Mouse (Mus musculus) heart, embryonic 16.5 days (tissue): Measurements from ENCODE around the gene H2-Ab1. TPM values are rescaled to one million over a fixed set of nuclear protein-coding genes. Genes with fewer than 3 reads are reported as not detected.
"Not testable (repeated sequence)": the region's sequence is repeated elsewhere in the genome, so short reads cannot be mapped to it uniquely, and the experiment has no call there.

ENCODE experiments used
- ATAC-seq: fragments of 200-750 bp; cut with Nextera tagmentation; replicated peaks from 2 replicates; pipeline ENCODE4 v1.8.0; 2017; ENCODE audit warnings: moderate number of reproducible peaks; ENCODE audit not compliant: insufficient read depth, low FRiP score; ENCODE audit errors: extremely low read depth
- H3K27ac ChIP-seq: fragments of 300-500 bp; sonication (generic); 2 replicates; pipeline ENCODE4 v1.5.1; 2014; ENCODE audit warnings: mild to moderate bottlenecking, low read length, control low read depth, moderate library complexity
- H3K27me3 ChIP-seq: fragments of 300-500 bp; sonication (generic); 2 replicates; pipeline ENCODE4 v1.6.1; 2014; ENCODE audit warnings: low read length, mixed read lengths; ENCODE audit not compliant: control insufficient read depth, insufficient read depth
- H3K36me3 ChIP-seq: fragments of 300-500 bp; sonication (generic); 2 replicates; pipeline ENCODE4 v1.6.1; 2014; ENCODE audit not compliant: control insufficient read depth, insufficient read depth
- H3K4me1 ChIP-seq: fragments of 300-500 bp; sonication (generic); 2 replicates; pipeline ENCODE4 v1.6.1; 2014; ENCODE audit warnings: low read length, mixed read lengths; ENCODE audit not compliant: control insufficient read depth, insufficient read depth
- H3K4me2 ChIP-seq: fragments of 300-500 bp; sonication (generic); 2 replicates; pipeline ENCODE4 v1.6.1; 2014; ENCODE audit warnings: low read depth, mild to moderate bottlenecking, control low read depth, low read length
- H3K4me3 ChIP-seq: fragments of 300-500 bp; sonication (generic); 2 replicates; pipeline ENCODE4 v1.5.1; 2014; ENCODE audit warnings: mild to moderate bottlenecking, control low read depth, low read length
- H3K9ac ChIP-seq: fragments of 300-500 bp; sonication (generic); 2 replicates; pipeline ENCODE4 v1.6.1; 2014; ENCODE audit warnings: low read length, control low read depth
- H3K9me3 ChIP-seq: fragments of 300-500 bp; sonication (generic); replicated peaks from 2 replicates; pipeline ENCODE4 v1.6.1; 2016; ENCODE audit warnings: low read length; ENCODE audit not compliant: control insufficient read depth
- WGBS: fragments of 180-500 bp; shearing (Covaris S2); extraction: QIAGEN DNeasy Blood & Tissue Kit; methylation state at CpG from one replicate; pipeline ENCODE4 v1.1.7; 2014; 5-methylcytosine and 5-hydroxymethylcytosine counted together
- polyA plus RNA-seq: library from polyadenylated mRNA; unstranded; fragments of >200 nt; fragmentation: Nextera tagmentation; extraction: Ambion mirVana; gene quantifications from 2 replicates; pipeline ENCODE4 v1.2.1, GENCODE M21; 2015

The H2-Ab1 gene
- polyA plus RNA-seq, 1 experiment from 2014 or later = 172 TPM

- not testable (repeated sequence) for ATAC-seq, H3K9ac ChIP-seq, H3K27me3 ChIP-seq, H3K36me3 ChIP-seq, H3K4me2 ChIP-seq, H3K9me3 ChIP-seq, H3K27ac ChIP-seq, H3K4me3 ChIP-seq, H3K4me1 ChIP-seq
- 53% methylated on average over 3 of the region's 3 CpGs for WGBS
These were observed 53.0 kb downstream of the H2-Ab1 start for GRCm38 (mm10) chr17:34310526-34310925.

GRCm38 (mm10) chr17:34312185-34312584 is 54.7 kb downstream of the H2-Ab1 start:
- no peak overlapping the region for H3K4me2 ChIP-seq
- H3K27ac ChIP-seq = no peak overlapping the region
- no peak for ATAC-seq
- H3K36me3 ChIP-seq = no peaks in the 10 kb centered on the region
- H3K4me1 ChIP-seq = no peaks in the 10 kb centered on the region
- WGBS = 68% methylated on average over 1 of the region's 1 CpGs
- H3K4me3 ChIP-seq = no peak overlapping the region
- H3K9me3 ChIP-seq = no peaks in the 10 kb centered on the region
- H3K27me3 ChIP-seq = no peaks in the 10 kb centered on the region
- no peak overlapping the region for H3K9ac ChIP-seq

GRCm38 (mm10) chr17:34313393-34313792 is 55.9 kb downstream of the H2-Ab1 start:
- no peaks in the 10 kb centered on the region for H3K36me3 ChIP-seq
- no peak overlapping the region for H3K4me3 ChIP-seq
- no peak overlapping the region for H3K27ac ChIP-seq
- no peak overlapping the region for H3K4me2 ChIP-seq
- H3K27me3 ChIP-seq = no peaks in the 10 kb centered on the region
- WGBS = 39% methylated on average over 3 of the region's 3 CpGs
- no peak overlapping the region for H3K9ac ChIP-seq
- H3K4me1 ChIP-seq = no peaks in the 10 kb centered on the region
- ATAC-seq = no peak; the same call in 1 of the 2 replicates
- no peaks in the 10 kb centered on the region for H3K9me3 ChIP-seq

- ATAC-seq = no peak
- 69% methylated on average over 9 of the region's 9 CpGs for WGBS
- Histone ChIP-seq H3K4me3 (no peak overlapping the region), H3K27ac (no peak overlapping the region), H3K9me3 (no peaks in the 10 kb centered on the region), H3K27me3 (no peaks in the 10 kb centered on the region), H3K4me2 (no peak overlapping the region), H3K9ac (no peak overlapping the region), H3K36me3 (no peaks in the 10 kb centered on the region), H3K4me1 (no peaks in the 10 kb centered on the region)
These were observed 56.8 kb downstream of the H2-Ab1 start for GRCm38 (mm10) chr17:34314286-34314685.

- no peak overlapping the region for H3K4me2 ChIP-seq
- ATAC-seq = no peak
- H3K27ac ChIP-seq = no peak overlapping the region
- H3K9me3 ChIP-seq = no peaks in the 10 kb centered on the region
- H3K4me1 ChIP-seq = no peaks in the 10 kb centered on the region
- WGBS = 79% methylated on average over 1 of the region's 1 CpGs
- no peaks in the 10 kb centered on the region for H3K36me3 ChIP-seq
- H3K4me3 ChIP-seq = no peak overlapping the region
- no peak overlapping the region for H3K9ac ChIP-seq
- no peaks in the 10 kb centered on the region for H3K27me3 ChIP-seq
These were observed 58.0 kb downstream of the H2-Ab1 start for GRCm38 (mm10) chr17:34315512-34315911.

GRCm38 (mm10) chr17:34316697-34317096 is 59.2 kb downstream of the H2-Ab1 start:
- Histone ChIP-seq H3K36me3 (no peaks in the 10 kb centered on the region), H3K27me3 (no peaks in the 10 kb centered on the region), H3K9me3 (no peaks in the 10 kb centered on the region), H3K4me3 (no peak overlapping the region), H3K4me2 (no peak overlapping the region), H3K9ac (no peak overlapping the region), H3K27ac (no peak overlapping the region), H3K4me1 (no peaks in the 10 kb centered on the region)
- ATAC-seq = no peak
- 68% methylated on average over 2 of the region's 2 CpGs for WGBS

GRCm38 (mm10) chr17:34317275-34317674 is 59.8 kb downstream of the H2-Ab1 start:
- Histone ChIP-seq H3K27ac (no peak overlapping the region), H3K4me2 (no peak overlapping the region), H3K4me3 (no peak overlapping the region), H3K27me3 (no peaks in the 10 kb centered on the region), H3K36me3 (no peaks in the 10 kb centered on the region), H3K9ac (no peak overlapping the region), H3K4me1 (no peaks in the 10 kb centered on the region), H3K9me3 (no peaks in the 10 kb centered on the region)
- no peak for ATAC-seq
- 12% methylated on average over 2 of the region's 2 CpGs for WGBS

Other genes with a start within 250 kb of the H2-Ab1 start
- 13.0 and 13.7 TPM in 2 replicates for gene Ring1, start 233.0 kb upstream of the H2-Ab1 start, polyA plus RNA-seq
- gene H2-Ke6, start 229.6 kb upstream of the H2-Ab1 start, polyA plus RNA-seq = 53.0 and 59.1 TPM in 2 replicates
- gene Slc39a7, start 226.0 kb upstream of the H2-Ab1 start, polyA plus RNA-seq = 108 and 119 TPM in 2 replicates
- 33.7 and 34.5 TPM in 2 replicates for gene Rxrb, start 225.9 kb upstream of the H2-Ab1 start, polyA plus RNA-seq
- 1.1 and 1.2 TPM in 2 replicates for gene Col11a2, start 218.3 kb upstream of the H2-Ab1 start, polyA plus RNA-seq
- gene H2-Oa, start 165.3 kb upstream of the H2-Ab1 start, polyA plus RNA-seq = 0.97 and 3.1 TPM in 2 replicates
- 10.9 and 13.8 TPM in 2 replicates for gene H2-DMa, start 138.1 kb upstream of the H2-Ab1 start, polyA plus RNA-seq
- gene Brd2, start 135.1 kb upstream of the H2-Ab1 start, polyA plus RNA-seq = 69.4 and 71.9 TPM in 2 replicates
- 2.5 and 6.1 TPM in 2 replicates for gene H2-DMb2, start 114.4 kb upstream of the H2-Ab1 start, polyA plus RNA-seq
- 2.3 and 4.0 TPM in 2 replicates for gene H2-DMb1, start 104.6 kb upstream of the H2-Ab1 start, polyA plus RNA-seq
- 5.7 and 11.1 TPM in 2 replicates for gene Tap1, start 70.1 kb upstream of the H2-Ab1 start, polyA plus RNA-seq
- gene Psmb9, start 69.9 kb upstream of the H2-Ab1 start, polyA plus RNA-seq = 15.0 and 32.2 TPM in 2 replicates
- gene Psmb8, start 60.0 kb upstream of the H2-Ab1 start, polyA plus RNA-seq = 31.8 and 87.6 TPM in 2 replicates
- gene Tap2, start 54.2 kb upstream of the H2-Ab1 start, polyA plus RNA-seq = 10.9 and 21.4 TPM in 2 replicates
- gene H2-Ob, start 18.8 kb upstream of the H2-Ab1 start, polyA plus RNA-seq = 0.17 and 0.24 TPM in 2 replicates
- 35.2 and 72.7 TPM in 2 replicates for gene H2-Aa, start 30.1 kb downstream of the H2-Ab1 start, polyA plus RNA-seq
- gene H2-Eb1, start 48.2 kb downstream of the H2-Ab1 start, polyA plus RNA-seq = 20.8 and 54.0 TPM in 2 replicates
- 0.11 and 0.42 TPM in 2 replicates for gene H2-Eb2, start 68.0 kb downstream of the H2-Ab1 start, polyA plus RNA-seq
- gene Btnl2, start 97.1 kb downstream of the H2-Ab1 start, polyA plus RNA-seq = 0.09 TPM in 1 of 2 replicates, not detected in the other
- gene Btnl1, start 119.4 kb downstream of the H2-Ab1 start, polyA plus RNA-seq = 0.18 TPM in 1 of 2 replicates, not detected in the other
- gene BC051142, start 141.1 kb downstream of the H2-Ab1 start, polyA plus RNA-seq = not detected in 2 replicates
- gene Btnl4, start 219.6 kb downstream of the H2-Ab1 start, polyA plus RNA-seq = 0.08 TPM in 1 of 2 replicates, not detected in the other